Mouse (Mus musculus): ENCODE data around the gene Gm28048.

GRCm38 (mm10) chr11:22882926-22883325 lies 99.0 kb downstream of the Gm28048 start:
- TF ChIP-seq CTCF (IDR thresholded peaks at IDR 0.05; ENCODE audit: low read depth, low read length) (no peak), POLR2A (IDR thresholded peaks at IDR 0.05; ENCODE audit: extremely low read depth, insufficient read depth, low read length) (no peak)
